Mouse (Mus musculus) ES-Bruce4 (cell line): ENCODE results near the gene Uqcc2. TPM values are rescaled to one million over a fixed set of nuclear protein-coding genes. Genes with fewer than 3 reads are reported as not detected.

Experiments used
- H3K27ac ChIP-seq: 2 replicates; pipeline ENCODE4 v1.5.1; 2012; ENCODE audit warnings: low read length, inconsistent platforms; ENCODE audit not compliant: insufficient read depth
- H3K27me3 ChIP-seq: 2 replicates; pipeline ENCODE4 v1.6.1; 2012; ENCODE audit warnings: mild to moderate bottlenecking, low read length, inconsistent platforms; ENCODE audit not compliant: control insufficient read depth, poor library complexity, insufficient read depth, severe bottlenecking
- H3K36me3 ChIP-seq: 2 replicates; pipeline ENCODE4 v1.6.1; 2012; ENCODE audit warnings: inconsistent platforms, mild to moderate bottlenecking, low read length, moderate library complexity; ENCODE audit not compliant: control insufficient read depth, poor library complexity, insufficient read depth, severe bottlenecking
- H3K4me1 ChIP-seq: one replicate; pipeline ENCODE4 v1.8.1; 2011; ENCODE audit warnings: low read length; ENCODE audit not compliant: control insufficient read depth, insufficient read depth
- H3K4me3 ChIP-seq: 2 replicates; pipeline ENCODE4 v1.5.1; 2011; ENCODE audit warnings: low read depth, mild to moderate bottlenecking, low read length
- H3K9ac ChIP-seq: 2 replicates; pipeline ENCODE4 v1.6.1; 2012; ENCODE audit warnings: low read depth, mild to moderate bottlenecking, inconsistent platforms; ENCODE audit not compliant: poor library complexity, severe bottlenecking
- H3K9me3 ChIP-seq: replicated peaks from 2 replicates; pipeline ENCODE4 v1.6.1; 2012; ENCODE audit warnings: mild to moderate bottlenecking, low read length, inconsistent platforms; ENCODE audit not compliant: control insufficient read depth, poor library complexity, insufficient read depth, severe bottlenecking
- CTCF ChIP-seq: IDR thresholded peaks from one replicate; pipeline ENCODE4 v1.8.1; 2011; ENCODE audit warnings: low read depth, low read length
- EP300 ChIP-seq: IDR thresholded peaks from 2 replicates; pipeline ENCODE4 v1.6.1; 2011; ENCODE audit warnings: low read depth, low read length; ENCODE audit not compliant: insufficient read depth
- POLR2A ChIP-seq: IDR thresholded peaks from one replicate; pipeline ENCODE4 v1.8.1; 2011; ENCODE audit warnings: low read length; ENCODE audit not compliant: insufficient read depth
- polyA plus RNA-seq: library from polyadenylated mRNA; stranded (reverse); fragments of >200 nt; gene quantifications from 2 replicates; pipeline ENCODE4 v1.2.4, GENCODE M21; 2011; ENCODE audit warnings: low read depth; ENCODE audit not compliant: missing spikeins, insufficient read depth, insufficient read length

Uqcc2 gene
- polyA plus RNA-seq, 1 experiment: 138 TPM

- Histone ChIP-seq H3K4me1 (peaks cover 4% of the 10 kb centered on the region), H3K27me3 (no peaks in the 10 kb centered on the region), H3K27ac (no peak overlapping the region), H3K4me3 (no peak overlapping the region), H3K36me3 (no peaks in the 10 kb centered on the region), H3K9me3 (no peaks in the 10 kb centered on the region), H3K9ac (no peak overlapping the region)
- TF ChIP-seq POLR2A (no peak), EP300 (no peak), CTCF (no peak)
These were observed 6.5 kb upstream of the Uqcc2 start for GRCm38 (mm10) chr17:27140262-27140661.

GRCm38 (mm10) chr17:27139304-27139703, 5.6 kb upstream of the Uqcc2 start:
- no peaks in the 10 kb centered on the region for H3K27me3 ChIP-seq
- no peaks in the 10 kb centered on the region for H3K9me3 ChIP-seq
- no peak overlapping the region for H3K4me3 ChIP-seq
- TF ChIP-seq EP300 (no peak), CTCF (no peak), POLR2A (no peak)
- H3K36me3 ChIP-seq: no peaks in the 10 kb centered on the region
- H3K4me1 ChIP-seq: peaks cover 4% of the 10 kb centered on the region
- no peak overlapping the region for H3K27ac ChIP-seq
- H3K9ac ChIP-seq: no peak overlapping the region

DNA sequence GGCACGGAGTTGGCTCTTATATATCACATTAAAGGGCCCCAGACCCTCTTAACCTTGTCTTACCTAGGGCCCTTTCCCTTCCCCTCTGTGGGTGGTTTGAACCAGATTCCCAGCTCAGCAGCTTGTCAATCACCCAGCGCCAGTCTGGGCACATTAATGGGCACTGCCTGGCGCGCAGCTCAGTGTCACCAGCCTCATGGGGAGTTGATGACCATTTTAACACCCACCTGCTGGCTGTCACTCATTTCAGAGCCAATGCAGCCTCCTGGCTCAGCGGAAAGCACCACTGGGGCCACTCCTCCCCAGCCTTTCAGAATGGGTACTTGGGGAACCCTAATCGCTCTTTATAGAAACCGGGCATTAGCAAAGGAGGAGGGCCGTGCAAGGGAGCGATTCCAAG, 4.7 kb upstream of the Uqcc2 start:
- Histone ChIP-seq H3K4me1 (peaks cover 2% of the 10 kb centered on the region), H3K9ac (no peak overlapping the region), H3K4me3 (no peak overlapping the region), H3K9me3 (no peaks in the 10 kb centered on the region), H3K36me3 (no peaks in the 10 kb centered on the region), H3K27ac (no peak overlapping the region), H3K27me3 (no peaks in the 10 kb centered on the region)
- TF ChIP-seq EP300: no peak

DNA sequence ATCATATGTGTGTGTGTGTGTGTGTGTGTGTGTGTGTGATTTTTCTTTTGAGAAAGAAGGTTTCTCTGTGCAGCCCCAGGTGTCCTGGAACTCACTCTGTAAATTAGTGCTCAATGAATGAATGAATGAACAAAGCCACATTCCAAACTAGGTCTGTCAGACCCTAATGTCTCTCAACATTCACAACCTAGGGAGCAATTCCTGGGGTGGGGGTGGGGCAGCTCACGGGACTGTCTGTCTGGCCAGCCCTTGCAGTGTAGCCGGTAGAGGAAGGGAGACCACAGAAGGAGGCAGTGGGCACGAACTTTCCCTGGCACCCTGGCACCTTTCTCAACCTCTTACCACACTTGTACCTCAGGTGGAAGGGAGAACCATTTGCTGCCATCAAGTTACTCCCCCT, 999 bp upstream of the Uqcc2 start:
- Histone ChIP-seq H3K4me1 (peaks cover 3% of the 10 kb centered on the region), H3K27ac (no peak overlapping the region)
- TF ChIP-seq POLR2A: no peak
- no peak for TF ChIP-seq EP300
- no peak for TF ChIP-seq CTCF

DNA sequence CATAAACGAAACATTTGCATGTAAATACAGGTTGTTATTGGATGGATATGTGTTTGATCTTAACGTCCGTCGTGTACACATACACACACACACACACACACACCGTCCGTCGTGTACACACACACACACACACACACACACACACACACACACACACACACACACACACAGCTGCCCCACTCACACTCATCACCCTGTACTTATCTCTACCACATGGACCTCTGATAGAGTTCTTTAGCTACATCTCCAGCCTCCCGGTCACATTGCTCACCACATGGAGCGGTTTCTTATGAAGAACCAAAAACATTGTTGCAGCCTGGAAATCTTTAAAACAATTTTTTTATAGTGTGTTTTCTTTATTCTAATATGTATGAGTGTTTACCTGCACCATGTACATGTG, 471 bp upstream of the Uqcc2 start:
- H3K27ac ChIP-seq: 0 out of 2 replicates have a peak overlapping the region, but pooled peaks have one; percentile 1
- TF ChIP-seq POLR2A (no peak), CTCF (no peak), EP300 (no peak)

More for the DNA sequence above, 999 bp upstream of the Uqcc2 start:
- H3K9ac ChIP-seq: no peak overlapping the region
- H3K9me3 ChIP-seq: no peaks in the 10 kb centered on the region
- no peaks in the 10 kb centered on the region for H3K27me3 ChIP-seq
- H3K4me3 ChIP-seq: no peak overlapping the region
- no peaks in the 10 kb centered on the region for H3K36me3 ChIP-seq

GRCm38 (mm10) chr17:27132238-27132637, 1.5 kb downstream of the Uqcc2 start:
- Histone ChIP-seq H3K36me3 (no peaks in the 10 kb centered on the region), H3K9me3 (no peaks in the 10 kb centered on the region), H3K4me3 (no peak overlapping the region), H3K27ac (no peak overlapping the region), H3K27me3 (no peaks in the 10 kb centered on the region), H3K4me1 (peaks cover 3% of the 10 kb centered on the region), H3K9ac (no peak overlapping the region)
- no peak for TF ChIP-seq POLR2A
- no peak for TF ChIP-seq CTCF
- no peak for TF ChIP-seq EP300

More for the DNA sequence above, 471 bp upstream of the Uqcc2 start:
- Histone ChIP-seq H3K9me3 (no peaks in the 10 kb centered on the region), H3K27me3 (no peaks in the 10 kb centered on the region), H3K4me3 (no peak overlapping the region), H3K9ac (no peak overlapping the region), H3K4me1 (peaks cover 3% of the 10 kb centered on the region), H3K36me3 (no peaks in the 10 kb centered on the region)

- H3K27ac ChIP-seq: no peak overlapping the region
- no peaks in the 10 kb centered on the region for H3K36me3 ChIP-seq
- H3K9ac ChIP-seq: no peak overlapping the region
- H3K4me3 ChIP-seq: no peak overlapping the region
- H3K27me3 ChIP-seq: no peaks in the 10 kb centered on the region
- no peak for TF ChIP-seq POLR2A
- no peak for TF ChIP-seq EP300
- TF ChIP-seq CTCF: no peak
- H3K4me1 ChIP-seq: peaks cover 3% of the 10 kb centered on the region
- no peaks in the 10 kb centered on the region for H3K9me3 ChIP-seq
These were observed 2.5 kb downstream of the Uqcc2 start for GRCm38 (mm10) chr17:27131240-27131665.
